Mouse (Mus musculus) adrenal gland, postnatal 10 days (tissue): Measurements from ENCODE around the gene Gnat1. TPM values are rescaled to one million over a fixed set of nuclear protein-coding genes. Genes with fewer than 3 reads are reported as not detected.

Source experiments
- DNase-seq: peaks from one replicate; pipeline ENCODE4 v3.0.0; 2021; ENCODE audit warnings: mixed read lengths
- total RNA-seq, 2 experiments: library from RNA; stranded (reverse); gene quantifications; 2 replicates each; pipeline ENCODE4 v1.2.3; 2021

Gnat1 gene
- total RNA-seq, 2 experiments from 2014 or later = 0.33 to 0.42 TPM

GRCm38 (mm10) chr9:107675671-107676301 lies 3.7 kb downstream of the Gnat1 start:
- DNase-seq = peak; percentile 87

GRCm38 (mm10) chr9:107674609-107675429 lies 4.7 kb downstream of the Gnat1 start:
- no peak for DNase-seq

- no peak for DNase-seq
Observed at GRCm38 (mm10) chr9:107670259-107670658, 9.3 kb downstream of the Gnat1 start.

- no peak for DNase-seq
Observed at GRCm38 (mm10) chr9:107669480-107669945, 10.0 kb downstream of the Gnat1 start, which contains the start of gene Slc38a3. Gene Slc38a3, minus strand, starts transcription at chr9:107669530.

GRCm38 (mm10) chr9:107668916-107669315 lies 10.6 kb downstream of the Gnat1 start:
- no peak for DNase-seq

GRCm38 (mm10) chr9:107668011-107668410 lies 11.5 kb downstream of the Gnat1 start:
- DNase-seq = no peak

- DNase-seq = peak; percentile 75
Observed at GRCm38 (mm10) chr9:107667219-107667618, 12.3 kb downstream of the Gnat1 start.

GRCm38 (mm10) chr9:107666751-107667205 lies 12.7 kb downstream of the Gnat1 start:
- DNase-seq = peak; percentile 21

GRCm38 (mm10) chr9:107665308-107665707 lies 14.2 kb downstream of the Gnat1 start:
- no peak for DNase-seq

GRCm38 (mm10) chr9:107663525-107663924 lies 16.0 kb downstream of the Gnat1 start:
- no peak for DNase-seq

- no peak for DNase-seq
Observed at GRCm38 (mm10) chr9:107662342-107662741, 17.2 kb downstream of the Gnat1 start.

- DNase-seq = no peak
Observed at GRCm38 (mm10) chr9:107660777-107661176, 18.7 kb downstream of the Gnat1 start.

GRCm38 (mm10) chr9:107659961-107660360 lies 19.6 kb downstream of the Gnat1 start:
- DNase-seq = no peak

- no peak for DNase-seq
Observed at GRCm38 (mm10) chr9:107659551-107659950, 20.0 kb downstream of the Gnat1 start.

- DNase-seq = no peak
Observed at GRCm38 (mm10) chr9:107658096-107658495, 21.4 kb downstream of the Gnat1 start.

- no peak for DNase-seq
Observed at GRCm38 (mm10) chr9:107657144-107657543, 22.4 kb downstream of the Gnat1 start.

- no peak for DNase-seq
Observed at GRCm38 (mm10) chr9:107654585-107654984, 24.9 kb downstream of the Gnat1 start.

- no peak for DNase-seq
Observed at GRCm38 (mm10) chr9:107653474-107653873, 26.0 kb downstream of the Gnat1 start.

GRCm38 (mm10) chr9:107650708-107651481 lies 28.6 kb downstream of the Gnat1 start:
- DNase-seq = no peak

GRCm38 (mm10) chr9:107650225-107650624 lies 29.3 kb downstream of the Gnat1 start:
- DNase-seq = no peak

- no peak for DNase-seq
Observed at GRCm38 (mm10) chr9:107648767-107649166, 30.7 kb downstream of the Gnat1 start.

- DNase-seq = no peak
Observed at GRCm38 (mm10) chr9:107646975-107647374, 32.5 kb downstream of the Gnat1 start.

GRCm38 (mm10) chr9:107645577-107645976 lies 33.9 kb downstream of the Gnat1 start:
- DNase-seq = peak; percentile 86
